Mouse (Mus musculus): ENCODE measurements around the gene Sec63.

GRCm38 (mm10) chr10:42759741-42760140, 1.6 kb upstream of the Sec63 start:
- no peak for TF ChIP-seq CTCF (IDR thresholded peaks at IDR 0.05; ENCODE audit: extremely low read depth, insufficient read length, insufficient replicate concordance, low read depth, low read length)
- TF ChIP-seq POLR2A (IDR thresholded peaks at IDR 0.05; ENCODE audit: low read depth, low read length), result no peak
